Comparison of ENCODE assay signal across 10 mouse cellular contexts in genomic region chr13:37507146-37507545, GRCm38 (mm10).
DNase-seq lines count a peak whose midpoint lies in the region; ATAC-seq lines count a peak whose summit lies in the region.
"Had no signal": no experiment of that assay in that cellular context is flagged by ENCODE, and none has a peak within 500 bp of the region (broad histone marks: within the 10 kb centered on the region; RNA-seq: fewer than 3 reads in every experiment).

No protein-coding gene starts in this region.

- peaks cover 40% of the 10 kb centered on the region for H3K4me1 ChIP-seq in embryonic facial prominence, embryonic 13.5 days
- H3K4me1 ChIP-seq in kidney, embryonic 16.5 days (ENCODE audit: insufficient read depth, low read length), result peaks cover 47% of the 10 kb centered on the region

- DNase-seq in adrenal gland, adult 2 months, result peak; percentile 60
- DNase-seq in adrenal gland, postnatal 36 days, result no peak
- peak; percentile 90 for DNase-seq in lung, postnatal 36 days
- no peak for DNase-seq in thymus, postnatal 25 days
- DNase-seq in frontal cortex, postnatal 10 days (ENCODE audit: low spot score in 2 of 2), result no peak
- DNase-seq in layer of hippocampus, adult 18-20 months (ENCODE audit: low spot score in 2 of 2), result no peak
- DNase-seq: thymus, postnatal 14 days had no signal

- no peak overlapping the region for H3K4me3 ChIP-seq in embryonic facial prominence, embryonic 13.5 days
- no peak overlapping the region for H3K4me3 ChIP-seq in kidney, embryonic 16.5 days (ENCODE audit: low read length)

- no peaks in the 10 kb centered on the region for H3K27me3 ChIP-seq in embryonic facial prominence, embryonic 13.5 days
- no peaks in the 10 kb centered on the region for H3K27me3 ChIP-seq in kidney, embryonic 16.5 days (ENCODE audit: insufficient read depth, low read length)
- H3K27me3 ChIP-seq: Patski had no signal

- no peak overlapping the region for H3K9ac ChIP-seq in embryonic facial prominence, embryonic 13.5 days
- peak overlapping the region; percentile 42 for H3K9ac ChIP-seq in kidney, embryonic 16.5 days (replicated peaks; ENCODE audit: low read length)

- H3K27ac ChIP-seq in embryonic facial prominence, embryonic 13.5 days, result peak overlapping the region; percentile 51; the same call in 1 of the 2 replicates
- peak overlapping the region; percentile 88 for H3K27ac ChIP-seq in kidney, embryonic 16.5 days (ENCODE audit: low read length)

- H3K36me3 ChIP-seq in embryonic facial prominence, embryonic 13.5 days, result no peaks in the 10 kb centered on the region
- no peaks in the 10 kb centered on the region for H3K36me3 ChIP-seq in kidney, embryonic 16.5 days (ENCODE audit: insufficient read depth, low read length)

- 53% methylated on average over 5 of the region's 5 CpGs for WGBS in embryonic facial prominence, embryonic 13.5 days
- WGBS in kidney, embryonic 16.5 days, result 55% methylated on average over 5 of the region's 5 CpGs

- no peak overlapping the region for H3K4me2 ChIP-seq in embryonic facial prominence, embryonic 13.5 days
- H3K4me2 ChIP-seq in kidney, embryonic 16.5 days (replicated peaks; ENCODE audit: low read depth, low read length), result no peak overlapping the region

- ATAC-seq in embryonic facial prominence, embryonic 13.5 days (ENCODE audit: insufficient number of reproducible peaks, insufficient read depth, low FRiP score, low TSS enrichment, low read depth), result no peak
- peak; percentile 29; the same call in 1 of the 2 replicates for ATAC-seq in kidney, embryonic 16.5 days (ENCODE audit: low FRiP score, low TSS enrichment)
- ATAC-seq: Patski had no signal

- H3K9me3 ChIP-seq in embryonic facial prominence, embryonic 13.5 days, result no peaks in the 10 kb centered on the region
- no peaks in the 10 kb centered on the region for H3K9me3 ChIP-seq in kidney, embryonic 16.5 days (ENCODE audit: low read length)

Comparison
In these comparisons a context has a peak if more than half of its experiments do, and no peak if none do; other contexts are left out.
1. DNase-seq: peak in adrenal gland, adult 2 months (single experiment) and lung, postnatal 36 days (single experiment); none in adrenal gland, postnatal 36 days (0 of 2), thymus, postnatal 25 days (single experiment), frontal cortex, postnatal 10 days (0 of 2) and layer of hippocampus, adult 18-20 months (0 of 2).